Mouse (Mus musculus) heart, embryonic 11.5 days (tissue): ENCODE measurements around the gene Per3. TPM values are rescaled to one million over a fixed set of nuclear protein-coding genes. Genes with fewer than 3 reads are reported as not detected.
A peak's percentile ranks its signal among the peaks of the same experiment; 100 is the strongest.

Source experiments
- ATAC-seq: fragments of 200-750 bp; cut with Nextera tagmentation; replicated peaks from 2 replicates; pipeline ENCODE4 v1.8.0; 2017; ENCODE audit warnings: moderate library complexity; ENCODE audit not compliant: insufficient number of reproducible peaks, low FRiP score, low TSS enrichment
- H3K27ac ChIP-seq: fragments of 300-500 bp; sonication (generic); 2 replicates; pipeline ENCODE4 v1.5.1; 2014; ENCODE audit warnings: mild to moderate bottlenecking, low read depth, low read length
- H3K27me3 ChIP-seq: fragments of 300-500 bp; sonication (generic); 2 replicates; pipeline ENCODE4 v1.6.1; 2014; ENCODE audit warnings: mild to moderate bottlenecking, low read length, mixed read lengths; ENCODE audit not compliant: control insufficient read depth, insufficient read depth
- H3K36me3 ChIP-seq: fragments of 300-500 bp; sonication (generic); 2 replicates; pipeline ENCODE4 v1.6.1; 2014; ENCODE audit warnings: mild to moderate bottlenecking, low read length, moderate library complexity, mixed read lengths; ENCODE audit not compliant: control insufficient read depth, insufficient read depth
- H3K4me1 ChIP-seq: fragments of 300-500 bp; sonication (generic); 2 replicates; pipeline ENCODE4 v1.6.1; 2014; ENCODE audit warnings: low read length; ENCODE audit not compliant: control insufficient read depth, insufficient read depth
- H3K4me2 ChIP-seq: fragments of 300-500 bp; sonication (generic); 2 replicates; pipeline ENCODE4 v1.6.1; 2014; ENCODE audit warnings: mild to moderate bottlenecking, moderate library complexity
- H3K4me3 ChIP-seq: fragments of 300-500 bp; sonication (generic); 2 replicates; pipeline ENCODE4 v1.5.1; 2014; ENCODE audit warnings: low read depth, low read length
- H3K9ac ChIP-seq: fragments of 300-500 bp; sonication (generic); 2 replicates; pipeline ENCODE4 v1.6.1; 2014; ENCODE audit warnings: mild to moderate bottlenecking, low read depth, low read length, moderate library complexity
- H3K9me3 ChIP-seq: fragments of 300-500 bp; sonication (generic); replicated peaks from 2 replicates; pipeline ENCODE4 v1.6.1; 2016; ENCODE audit warnings: low read length; ENCODE audit not compliant: control insufficient read depth
- WGBS: fragments of 180-500 bp; shearing (Covaris S2); extraction: QIAGEN DNeasy Blood & Tissue Kit; methylation state at CpG from one replicate; pipeline ENCODE4 v1.1.7; 2014; ENCODE audit not compliant: insufficient replicate concordance; 5-methylcytosine and 5-hydroxymethylcytosine counted together
- polyA plus RNA-seq: library from polyadenylated mRNA; unstranded; fragments of >200 nt; fragmentation: Nextera tagmentation; extraction: Ambion mirVana; gene quantifications from 2 replicates; pipeline ENCODE4 v1.2.1, GENCODE M21; 2014

Gene Per3
- polyA plus RNA-seq = 6.6 and 6.7 TPM in 2 replicates

GRCm38 (mm10) chr4:151044037-151044943 lies at the start of gene Per3:
Gene Per3 (minus strand): TSS chr4:151044665.
- Histone ChIP-seq H3K27me3 (no peaks in the 10 kb centered on the region), H3K4me3 (peak within 1 kb of the TSS; percentile 67), H3K4me2 (peak within 1 kb of the TSS; percentile 99), H3K36me3 (no peaks in the 10 kb centered on the region), H3K4me1 (peaks cover 11% of the 10 kb centered on the region; the same call in 1 of the 2 replicates), H3K9ac (peak within 1 kb of the TSS; percentile 74), H3K9me3 (no peaks in the 10 kb centered on the region), H3K27ac (peak within 1 kb of the TSS; percentile 64)
- peak; percentile 97 for ATAC-seq
- under 1% methylated on average over 63 of the region's 79 CpGs for WGBS

- Histone ChIP-seq H3K36me3 (peaks cover 10% of the 10 kb centered on the region; the same call in 1 of the 2 replicates), H3K9ac (no peak within 1 kb of the TSS), H3K4me2 (no peak within 1 kb of the TSS), H3K9me3 (no peaks in the 10 kb centered on the region), H3K4me1 (peaks cover 27% of the 10 kb centered on the region), H3K27me3 (no peaks in the 10 kb centered on the region), H3K27ac (peak within 1 kb of the TSS; percentile 2), H3K4me3 (no peak within 1 kb of the TSS)
- WGBS = 78% methylated on average over 7 of the region's 7 CpGs
- ATAC-seq = no peak
Measured at GRCm38 (mm10) chr4:151089270-151089669, 44.8 kb upstream of the Per3 start, which contains the start of gene Gm13090. Gene Gm13090 (plus strand): TSS chr4:151089570.

DNA sequence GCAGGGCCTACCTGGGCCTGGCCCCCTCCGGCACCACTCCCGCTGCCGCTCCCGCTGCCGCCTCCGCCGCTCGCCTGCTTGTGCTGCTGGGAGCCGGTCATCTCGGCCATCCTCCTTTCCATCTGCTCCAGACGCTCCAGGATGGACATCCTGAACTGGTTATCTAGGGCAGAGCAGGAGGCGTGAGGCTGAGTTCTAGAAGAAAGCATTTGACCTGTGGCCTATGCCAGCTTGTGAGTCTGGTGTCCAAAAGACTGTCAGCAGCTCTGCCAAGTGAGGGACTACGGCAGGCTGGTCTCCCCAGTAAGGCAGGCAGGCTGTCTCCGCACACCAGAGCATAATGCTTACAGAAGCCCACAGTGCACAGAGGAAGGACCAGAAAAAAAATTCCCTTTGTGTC lies 44.4 kb upstream of the Per3 start:
- 84% methylated on average over 14 of the region's 14 CpGs for WGBS
- no peaks in the 10 kb centered on the region for H3K27me3 ChIP-seq
- H3K9me3 ChIP-seq = no peaks in the 10 kb centered on the region
- ATAC-seq = no peak
- peaks cover 29% of the 10 kb centered on the region for H3K4me1 ChIP-seq
- no peak overlapping the region for H3K4me2 ChIP-seq
- H3K36me3 ChIP-seq = peaks cover 10% of the 10 kb centered on the region; the same call in 1 of the 2 replicates
- no peak overlapping the region for H3K9ac ChIP-seq
- H3K4me3 ChIP-seq = no peak overlapping the region
- H3K27ac ChIP-seq = no peak overlapping the region; the same call in 1 of the 2 replicates

GRCm38 (mm10) chr4:151087358-151087757 lies 42.9 kb upstream of the Per3 start:
- Histone ChIP-seq H3K36me3 (peaks cover 10% of the 10 kb centered on the region; the same call in 1 of the 2 replicates), H3K4me1 (peaks cover 35% of the 10 kb centered on the region), H3K27ac (no peak overlapping the region), H3K9ac (no peak overlapping the region), H3K9me3 (no peaks in the 10 kb centered on the region), H3K4me2 (no peak overlapping the region), H3K27me3 (no peaks in the 10 kb centered on the region), H3K4me3 (no peak overlapping the region)
- ATAC-seq = no peak
- 75% methylated on average over 1 of the region's 1 CpGs for WGBS

DNA sequence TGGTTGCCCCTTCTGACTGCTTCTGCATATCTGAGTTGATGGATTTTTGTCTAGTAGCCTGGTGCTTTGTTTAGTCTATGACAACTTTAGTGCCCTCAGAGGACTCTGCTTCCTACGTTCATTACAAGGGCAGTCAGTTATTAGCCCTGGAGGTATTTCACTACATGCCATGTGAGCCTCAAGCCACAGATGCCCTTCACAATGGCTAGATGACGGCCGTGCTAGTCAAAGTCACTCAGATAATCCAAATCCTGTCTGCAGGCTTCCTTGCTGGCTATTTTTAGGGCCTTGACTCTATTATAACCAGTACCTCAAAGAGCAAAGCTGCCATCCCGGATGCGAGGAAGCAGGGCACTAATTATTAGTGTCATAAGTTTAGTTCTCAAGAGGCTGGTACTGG lies 38.6 kb upstream of the Per3 start:
- WGBS = 45% methylated on average over 5 of the region's 5 CpGs
- H3K9me3 ChIP-seq = no peaks in the 10 kb centered on the region
- H3K4me2 ChIP-seq = no peak overlapping the region
- H3K27me3 ChIP-seq = no peaks in the 10 kb centered on the region
- peaks cover 15% of the 10 kb centered on the region; the same call in 1 of the 2 replicates for H3K36me3 ChIP-seq
- peak overlapping the region; percentile 50 for H3K27ac ChIP-seq
- H3K4me1 ChIP-seq = peaks cover 17% of the 10 kb centered on the region
- no peak for ATAC-seq
- no peak overlapping the region for H3K9ac ChIP-seq
- H3K4me3 ChIP-seq = no peak overlapping the region

DNA sequence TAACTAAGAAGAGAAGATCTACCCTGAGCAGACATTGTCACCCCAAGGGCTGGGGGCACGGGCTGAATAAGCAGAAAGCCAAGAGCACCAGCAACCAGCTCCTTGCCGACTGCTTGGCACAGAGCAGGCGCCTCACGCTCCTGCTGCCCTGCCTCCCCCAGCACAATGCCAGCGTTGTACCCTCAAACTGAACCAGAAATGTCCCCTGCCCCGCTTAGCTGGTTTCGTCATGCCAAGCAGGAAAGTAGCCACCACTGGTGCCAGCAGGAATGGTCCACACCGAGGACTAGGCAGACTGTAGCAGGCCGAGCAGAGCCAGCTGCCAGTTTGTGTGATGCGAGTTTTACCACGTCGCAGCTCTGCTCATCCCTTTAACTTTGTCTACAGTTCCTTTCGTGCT lies 37.5 kb upstream of the Per3 start:
- H3K36me3 ChIP-seq = peaks cover 14% of the 10 kb centered on the region
- H3K4me1 ChIP-seq = peaks cover 17% of the 10 kb centered on the region
- no peak for ATAC-seq
- H3K9ac ChIP-seq = no peak overlapping the region
- H3K27ac ChIP-seq = no peak overlapping the region
- 86% methylated on average over 13 of the region's 13 CpGs for WGBS
- no peak overlapping the region for H3K4me2 ChIP-seq
- no peak overlapping the region for H3K4me3 ChIP-seq
- no peaks in the 10 kb centered on the region for H3K9me3 ChIP-seq
- H3K27me3 ChIP-seq = no peaks in the 10 kb centered on the region

DNA sequence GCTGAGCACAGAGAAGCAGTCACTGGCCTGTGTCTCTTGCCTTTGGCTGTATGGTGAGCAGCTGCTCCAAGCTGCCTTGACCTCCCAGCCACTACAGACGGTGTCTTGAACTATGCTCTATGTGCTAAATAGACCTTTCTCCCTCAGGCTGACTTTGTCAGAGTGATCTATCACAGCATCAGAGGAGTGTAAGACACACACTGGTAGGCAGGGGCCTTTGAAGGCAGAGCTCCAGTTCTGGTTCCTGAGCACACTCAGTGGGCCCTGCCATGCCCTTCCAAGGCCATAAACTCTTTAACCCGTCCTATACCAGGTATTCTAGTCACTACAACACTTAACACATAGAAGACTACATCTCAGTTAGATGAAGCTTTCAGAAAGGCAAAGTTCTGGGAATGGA lies 36.9 kb upstream of the Per3 start:
- H3K4me2 ChIP-seq = no peak overlapping the region
- H3K4me3 ChIP-seq = no peak overlapping the region
- peaks cover 17% of the 10 kb centered on the region for H3K4me1 ChIP-seq
- no peak overlapping the region for H3K9ac ChIP-seq
- ATAC-seq = no peak
- no peak overlapping the region for H3K27ac ChIP-seq
- 74% methylated on average over 2 of the region's 2 CpGs for WGBS
- no peaks in the 10 kb centered on the region for H3K27me3 ChIP-seq
- H3K9me3 ChIP-seq = no peaks in the 10 kb centered on the region
- H3K36me3 ChIP-seq = peaks cover 15% of the 10 kb centered on the region

DNA sequence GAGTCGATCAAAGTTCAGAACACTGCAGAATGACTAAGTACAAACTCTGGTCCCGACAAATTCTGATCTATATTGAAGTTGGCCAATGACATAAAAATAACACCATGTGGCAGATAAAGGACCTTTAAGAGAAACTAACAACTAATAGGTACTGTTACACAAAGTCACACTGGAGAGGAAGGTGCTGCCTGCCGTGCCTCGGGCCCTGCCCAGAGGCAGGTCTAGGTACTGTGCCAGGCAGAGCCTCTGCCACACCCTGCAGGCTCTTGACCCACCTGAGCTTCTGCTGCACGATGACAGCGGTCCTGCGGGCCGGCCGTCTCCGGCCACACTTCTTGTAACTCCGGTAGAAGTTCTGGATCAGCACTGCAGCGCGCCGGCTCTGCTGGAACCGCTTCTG lies 30.4 kb upstream of the Per3 start:
- ATAC-seq = no peak
- Histone ChIP-seq H3K4me2 (no peak overlapping the region), H3K9ac (no peak overlapping the region), H3K9me3 (no peaks in the 10 kb centered on the region), H3K27me3 (no peaks in the 10 kb centered on the region), H3K4me1 (no peaks in the 10 kb centered on the region), H3K27ac (no peak overlapping the region), H3K36me3 (peaks cover 16% of the 10 kb centered on the region), H3K4me3 (no peak overlapping the region)
- WGBS = 92% methylated on average over 15 of the region's 15 CpGs
